Comparison of ENCODE assay signal across 8 mouse cellular contexts in genomic region chr9:57939431-57940348, GRCm38 (mm10). TPM values are rescaled to one million over a fixed set of nuclear protein-coding genes. Genes with fewer than 3 reads are reported as not detected.
A peak's percentile ranks its signal among the peaks of the same experiment; 100 is the strongest.
DNase-seq lines count a peak whose midpoint lies in the region; ATAC-seq and TF ChIP-seq lines count a peak whose summit lies in the region.

TSS of gene Sema7a (plus strand) at chr9:57940112.

- peak within 1 kb of the TSS; percentile 14 for H3K9ac ChIP-seq in ES-Bruce4 (ENCODE audit: low read depth, poor library complexity, severe bottlenecking)
- H3K9ac ChIP-seq in lung, embryonic 15.5 days, result peak within 1 kb of the TSS; percentile 56

- no peak for TF ChIP-seq CTCF in ES-Bruce4 (IDR thresholded peaks at IDR 0.05; ENCODE audit: low read depth, low read length)

- no peak within 1 kb of the TSS for H3K27ac ChIP-seq in ES-Bruce4 (ENCODE audit: insufficient read depth, low read length)
- no peak within 1 kb of the TSS for H3K27ac ChIP-seq in lung, embryonic 15.5 days

- no peaks in the 10 kb centered on the region for H3K9me3 ChIP-seq in ES-Bruce4 (replicated peaks; ENCODE audit: control insufficient read depth, insufficient read depth, low read length, poor library complexity, severe bottlenecking)
- H3K9me3 ChIP-seq in lung, embryonic 15.5 days, result no peaks in the 10 kb centered on the region

- H3K4me3 ChIP-seq in ES-Bruce4 (ENCODE audit: low read depth, low read length), result peak within 1 kb of the TSS; percentile 86
- H3K4me3 ChIP-seq in lung, embryonic 15.5 days, result peak within 1 kb of the TSS; percentile 70

- peak; percentile 51 for ATAC-seq in frontal cortex, adult (ENCODE audit: low TSS enrichment)
- peak; percentile 81 for ATAC-seq in lung, embryonic 15.5 days (ENCODE audit: borderline replicate concordance, extremely low read depth, low FRiP score, low TSS enrichment)

- H3K27me3 ChIP-seq in ES-Bruce4 (ENCODE audit: control insufficient read depth, insufficient read depth, low read length, poor library complexity, severe bottlenecking), result peaks cover 8% of the 10 kb centered on the region; the same call in 1 of the 2 replicates
- H3K27me3 ChIP-seq in lung, embryonic 15.5 days, result peaks cover 71% of the 10 kb centered on the region

- H3K4me2 ChIP-seq in lung, embryonic 15.5 days, result peak within 1 kb of the TSS; percentile 100

- H3K4me1 ChIP-seq in ES-Bruce4 (ENCODE audit: control insufficient read depth, insufficient read depth, low read length), result no peaks in the 10 kb centered on the region
- H3K4me1 ChIP-seq in lung, embryonic 15.5 days, result peaks cover 9% of the 10 kb centered on the region

- 2% methylated on average over 60 of the region's 60 CpGs for WGBS in lung, embryonic 15.5 days

- peak; percentile 88 to 92 for DNase-seq in cerebellum, adult 18-20 months
- peak; percentile 82 for DNase-seq in heart, postnatal 4 days
- peak; percentile 66 to 81 for DNase-seq in layer of hippocampus, adult 8-10 months (ENCODE audit: low spot score in 2 of 2)
- peak; percentile 49 for DNase-seq in ovary, postnatal 10 days (ENCODE audit: low spot score)
- DNase-seq in thymus, postnatal 14 days, result peak; percentile 92

- TF ChIP-seq EP300 in ES-Bruce4 (IDR thresholded peaks at IDR 0.05; ENCODE audit: insufficient read depth, low read depth, low read length), result no peak

- H3K36me3 ChIP-seq in ES-Bruce4 (ENCODE audit: control insufficient read depth, insufficient read depth, low read length, poor library complexity, severe bottlenecking), result no peaks in the 10 kb centered on the region
- H3K36me3 ChIP-seq in lung, embryonic 15.5 days, result no peaks in the 10 kb centered on the region

- no peak for TF ChIP-seq POLR2A in ES-Bruce4 (IDR thresholded peaks at IDR 0.05; ENCODE audit: insufficient read depth, low read length)

RNA-seq across cellular contexts. Expression of gene Sema7a, which starts in this region (rescaled TPM):
- polyA plus RNA-seq in ES-Bruce4 (2011; ENCODE audit: insufficient read depth, insufficient read length, low read depth, missing spikeins), result 1.7 and 2.1 TPM in 2 replicates
- total RNA-seq in heart, postnatal 4 days (2021), result 10 to 100 TPM; 26.0 to 30.1 TPM
- total RNA-seq in layer of hippocampus, adult 8-10 months (2022), result 100 to 1,000 TPM in 1 of 4 experiments, 10 to 100 TPM in 3; 91.0 to 102 (median 94.4) TPM
- polyA plus RNA-seq in lung, embryonic 15.5 days (2015; fragmentation: Nextera tagmentation; extraction: Ambion mirVana), result 0.79 and 0.90 TPM in 2 replicates

Comparison
In these comparisons a context has a peak if more than half of its experiments do, and no peak if none do; other contexts are left out.
1. Peak in ATAC-seq, H3K4me3 ChIP-seq, H3K9ac ChIP-seq and H3K4me2 ChIP-seq in lung, embryonic 15.5 days; RNA of the gene not detected or under 1 TPM.